Mouse (Mus musculus) natural killer cell, adult 2 months (primary cell): ENCODE results near the gene Cstf2t.

Source experiments
- DNase-seq, 2 experiments: peaks; one replicate each; pipeline ENCODE4 v3.0.0; 2022; ENCODE audit warnings: low spot score in 2 of 2

Cstf2t gene

GRCm38 (mm10) chr19:31082662-31083429 lies at the start of gene Cstf2t:
Gene Cstf2t, plus strand, starts transcription at chr19:31082837.
- peak; percentile 99 for DNase-seq

- no peak for DNase-seq
These were observed 43.7 kb upstream of the Cstf2t start for GRCm38 (mm10) chr19:31038951-31039350.

- DNase-seq = no peak
These were observed 41.4 kb upstream of the Cstf2t start for GRCm38 (mm10) chr19:31040948-31041847.

GRCm38 (mm10) chr19:31046601-31047000 lies 36.0 kb upstream of the Cstf2t start:
- DNase-seq = no peak

GRCm38 (mm10) chr19:31064740-31065139 lies 17.9 kb upstream of the Cstf2t start:
- no peak for DNase-seq

GRCm38 (mm10) chr19:31065206-31065781 lies 17.3 kb upstream of the Cstf2t start:
- no peak for DNase-seq

- no peak for DNase-seq
These were observed 8.5 kb upstream of the Cstf2t start for GRCm38 (mm10) chr19:31073959-31074716.

- DNase-seq = no peak
These were observed 7.9 kb upstream of the Cstf2t start for GRCm38 (mm10) chr19:31074717-31075063.

GRCm38 (mm10) chr19:31076106-31076505 lies 6.5 kb upstream of the Cstf2t start:
- no peak for DNase-seq

GRCm38 (mm10) chr19:31078241-31078640 lies 4.4 kb upstream of the Cstf2t start:
- DNase-seq = no peak

GRCm38 (mm10) chr19:31082226-31082625 lies 411 bp upstream of the Cstf2t start:
- DNase-seq = no peak

- no peak for DNase-seq
These were observed 1.1 kb downstream of the Cstf2t start for GRCm38 (mm10) chr19:31083761-31084160.

- DNase-seq = no peak
These were observed 15.2 kb downstream of the Cstf2t start for GRCm38 (mm10) chr19:31097857-31098256.

GRCm38 (mm10) chr19:31099369-31099768 lies 16.7 kb downstream of the Cstf2t start:
- no peak for DNase-seq

GRCm38 (mm10) chr19:31104764-31105163 lies 22.1 kb downstream of the Cstf2t start:
- DNase-seq = no peak

GRCm38 (mm10) chr19:31106036-31106435 lies 23.4 kb downstream of the Cstf2t start:
- no peak for DNase-seq

GRCm38 (mm10) chr19:31106835-31107554 lies 24.4 kb downstream of the Cstf2t start:
- no peak for DNase-seq

- DNase-seq = no peak
These were observed 32.1 kb downstream of the Cstf2t start for GRCm38 (mm10) chr19:31114690-31115089.

GRCm38 (mm10) chr19:31124628-31125027 lies 42.0 kb downstream of the Cstf2t start:
- no peak for DNase-seq

- no peak for DNase-seq
These were observed 50.0 kb downstream of the Cstf2t start for GRCm38 (mm10) chr19:31132614-31133013.

- DNase-seq = no peak
These were observed 53.7 kb downstream of the Cstf2t start for GRCm38 (mm10) chr19:31136316-31136715.
